Mouse (Mus musculus): ENCODE results near the gene Gramd4. TPM values are rescaled to one million over a fixed set of nuclear protein-coding genes. Genes with fewer than 3 reads are reported as not detected.

Gene Gramd4
- polyA plus RNA-seq, 1 experiment from 2014 or later: 33.3 TPM

- Histone ChIP-seq H3K36me3 (no peaks in the 10 kb centered on the region), H3K27ac (no peak overlapping the region), H3K4me2 (replicated peaks) (no peak overlapping the region), H3K9me3 (no peaks in the 10 kb centered on the region), H3K9ac (no peak overlapping the region), H3K4me3 (no peak overlapping the region), H3K27me3 (replicated peaks) (no peaks in the 10 kb centered on the region), H3K4me1 (peaks cover 5% of the 10 kb centered on the region)
- WGBS: 86% methylated on average over 8 of the region's 8 CpGs
- no peak for ATAC-seq (ENCODE audit: low FRiP score, low read depth)
These were observed 18.9 kb downstream of the Gramd4 start for GRCm38 (mm10) chr15:86076378-86076777.

GRCm38 (mm10) chr15:86077934-86078333, 20.4 kb downstream of the Gramd4 start:
- 88% methylated on average over 5 of the region's 5 CpGs for WGBS
- no peaks in the 10 kb centered on the region for H3K27me3 ChIP-seq (replicated peaks)

GRCm38 (mm10) chr15:86078481-86079216, 21.2 kb downstream of the Gramd4 start:
- Histone ChIP-seq H3K27me3 (replicated peaks) (no peaks in the 10 kb centered on the region), H3K9ac (no peak overlapping the region), H3K9me3 (no peaks in the 10 kb centered on the region), H3K4me3 (no peak overlapping the region), H3K27ac (no peak overlapping the region), H3K36me3 (no peaks in the 10 kb centered on the region), H3K4me1 (peaks cover 26% of the 10 kb centered on the region), H3K4me2 (replicated peaks) (no peak overlapping the region)
- no peak for ATAC-seq (ENCODE audit: low FRiP score, low read depth)
- WGBS: 78% methylated on average over 18 of the region's 18 CpGs

More at GRCm38 (mm10) chr15:86077934-86078333, 20.4 kb downstream of the Gramd4 start:
- H3K4me3 ChIP-seq: no peak overlapping the region
- no peak overlapping the region for H3K9ac ChIP-seq
- H3K9me3 ChIP-seq: no peaks in the 10 kb centered on the region
- no peak overlapping the region for H3K4me2 ChIP-seq (replicated peaks)
- no peak for ATAC-seq (ENCODE audit: low FRiP score, low read depth)
- H3K36me3 ChIP-seq: no peaks in the 10 kb centered on the region
- H3K4me1 ChIP-seq: peaks cover 19% of the 10 kb centered on the region
- no peak overlapping the region for H3K27ac ChIP-seq

- Histone ChIP-seq H3K4me2 (replicated peaks) (no peak overlapping the region), H3K4me1 (peaks cover 33% of the 10 kb centered on the region), H3K27ac (no peak overlapping the region), H3K27me3 (replicated peaks) (no peaks in the 10 kb centered on the region), H3K4me3 (no peak overlapping the region), H3K9me3 (no peaks in the 10 kb centered on the region), H3K36me3 (no peaks in the 10 kb centered on the region), H3K9ac (no peak overlapping the region)
- WGBS: 85% methylated on average over 5 of the region's 5 CpGs
- ATAC-seq (ENCODE audit: low FRiP score, low read depth): no peak
These were observed 22.0 kb downstream of the Gramd4 start for GRCm38 (mm10) chr15:86079467-86079866.

- no peak overlapping the region for H3K4me3 ChIP-seq
- 74% methylated on average over 4 of the region's 4 CpGs for WGBS
- no peak for ATAC-seq (ENCODE audit: low FRiP score, low read depth)
- no peak overlapping the region for H3K9ac ChIP-seq
- H3K4me2 ChIP-seq (replicated peaks): no peak overlapping the region
- no peaks in the 10 kb centered on the region for H3K36me3 ChIP-seq
- H3K4me1 ChIP-seq: peaks cover 37% of the 10 kb centered on the region
- H3K27me3 ChIP-seq (replicated peaks): no peaks in the 10 kb centered on the region
- H3K27ac ChIP-seq: no peak overlapping the region
- no peaks in the 10 kb centered on the region for H3K9me3 ChIP-seq
These were observed 22.4 kb downstream of the Gramd4 start for GRCm38 (mm10) chr15:86079876-86080275.

- 89% methylated on average over 1 of the region's 1 CpGs for whole genome bisulfite sequencing
- Histone ChIP-seq H3K36me3 (no peaks in the 10 kb centered on the region), H3K4me2 (replicated peaks) (no peak overlapping the region), H3K9me3 (no peaks in the 10 kb centered on the region), H3K4me3 (no peak overlapping the region), H3K4me1 (peaks cover 42% of the 10 kb centered on the region), H3K27me3 (replicated peaks) (no peaks in the 10 kb centered on the region), H3K27ac (no peak overlapping the region), H3K9ac (no peak overlapping the region)
- ATAC-seq (ENCODE audit: low FRiP score, low read depth): no peak
These were observed 22.9 kb downstream of the Gramd4 start for GRCm38 (mm10) chr15:86080408-86080807.

- 47% methylated on average over 12 of the region's 12 CpGs for WGBS
- Histone ChIP-seq H3K4me3 (no peak overlapping the region), H3K4me1 (peaks cover 54% of the 10 kb centered on the region), H3K27ac (no peak overlapping the region), H3K4me2 (replicated peaks) (no peak overlapping the region), H3K27me3 (replicated peaks) (no peaks in the 10 kb centered on the region), H3K36me3 (no peaks in the 10 kb centered on the region), H3K9me3 (no peaks in the 10 kb centered on the region), H3K9ac (no peak overlapping the region)
- ATAC-seq (ENCODE audit: low FRiP score, low read depth): no peak
These were observed 24.2 kb downstream of the Gramd4 start for GRCm38 (mm10) chr15:86081654-86082053.

- peaks cover 63% of the 10 kb centered on the region for H3K4me1 ChIP-seq
- H3K9me3 ChIP-seq: no peaks in the 10 kb centered on the region
- no peaks in the 10 kb centered on the region for H3K36me3 ChIP-seq
- no peaks in the 10 kb centered on the region for H3K27me3 ChIP-seq (replicated peaks)
- no peak for ATAC-seq (ENCODE audit: low FRiP score, low read depth)
- no peak overlapping the region for H3K4me3 ChIP-seq
- no peak overlapping the region for H3K27ac ChIP-seq
- WGBS: 91% methylated on average over 11 of the region's 11 CpGs
- H3K9ac ChIP-seq: no peak overlapping the region
- no peak overlapping the region for H3K4me2 ChIP-seq (replicated peaks)
These were observed 25.1 kb downstream of the Gramd4 start for GRCm38 (mm10) chr15:86082551-86082961.

GRCm38 (mm10) chr15:86083261-86083741, 25.8 kb downstream of the Gramd4 start:
- Histone ChIP-seq H3K36me3 (no peaks in the 10 kb centered on the region), H3K27me3 (replicated peaks) (no peaks in the 10 kb centered on the region), H3K4me2 (replicated peaks) (no peak overlapping the region), H3K4me3 (no peak overlapping the region), H3K4me1 (peaks cover 71% of the 10 kb centered on the region), H3K27ac (no peak overlapping the region), H3K9ac (no peak overlapping the region), H3K9me3 (no peaks in the 10 kb centered on the region)
- no peak for ATAC-seq (ENCODE audit: low FRiP score, low read depth)
- 48% methylated on average over 6 of the region's 6 CpGs for whole genome bisulfite sequencing

- no peaks in the 10 kb centered on the region for H3K27me3 ChIP-seq (replicated peaks)
- ATAC-seq (ENCODE audit: low FRiP score, low read depth): 0 out of 2 replicates have a peak, but pooled peaks have one; percentile 3
- peak overlapping the region; percentile 27 for H3K4me2 ChIP-seq (replicated peaks)
- no peak overlapping the region for H3K4me3 ChIP-seq
- no peaks in the 10 kb centered on the region for H3K9me3 ChIP-seq
- no peaks in the 10 kb centered on the region for H3K36me3 ChIP-seq
- peak overlapping the region; percentile 8; the same call in 1 of the 2 replicates for H3K9ac ChIP-seq
- 28% methylated on average over 17 of the region's 17 CpGs for WGBS
- H3K27ac ChIP-seq: peak overlapping the region; percentile 67
- peaks cover 88% of the 10 kb centered on the region for H3K4me1 ChIP-seq
These were observed 28.1 kb downstream of the Gramd4 start for GRCm38 (mm10) chr15:86085301-86086225.

- Histone ChIP-seq H3K27me3 (replicated peaks) (no peaks in the 10 kb centered on the region), H3K9me3 (no peaks in the 10 kb centered on the region), H3K36me3 (no peaks in the 10 kb centered on the region), H3K4me1 (peaks cover 89% of the 10 kb centered on the region), H3K9ac (peak overlapping the region; percentile 8; the same call in 1 of the 2 replicates), H3K4me3 (no peak overlapping the region), H3K27ac (peak overlapping the region; percentile 67; the same call in 1 of the 2 replicates), H3K4me2 (replicated peaks) (peak overlapping the region; percentile 27)
- peak; percentile 59 for ATAC-seq (ENCODE audit: low FRiP score, low read depth)
- WGBS: 46% methylated on average over 8 of the region's 8 CpGs
These were observed 28.8 kb downstream of the Gramd4 start for GRCm38 (mm10) chr15:86086291-86086706.

- Histone ChIP-seq H3K27ac (no peak overlapping the region), H3K4me2 (replicated peaks) (no peak overlapping the region)
These were observed 30.2 kb downstream of the Gramd4 start for GRCm38 (mm10) chr15:86087591-86088149.

More at GRCm38 (mm10) chr15:86087591-86088149, 30.2 kb downstream of the Gramd4 start:
- Histone ChIP-seq H3K4me3 (no peak overlapping the region), H3K36me3 (no peaks in the 10 kb centered on the region), H3K9me3 (no peaks in the 10 kb centered on the region), H3K4me1 (peaks cover 85% of the 10 kb centered on the region), H3K9ac (0 out of 2 replicates have a peak overlapping the region, but pooled peaks have one; percentile 17), H3K27me3 (replicated peaks) (no peaks in the 10 kb centered on the region)
- ATAC-seq (ENCODE audit: low FRiP score, low read depth): no peak
- WGBS: 41% methylated on average over 14 of the region's 14 CpGs

Measured in neural tube, embryonic 12.5 days (tissue).